Mouse (Mus musculus) forebrain, embryonic 13.5 days (tissue): Measurements from ENCODE around the gene Aff3. TPM values are rescaled to one million over a fixed set of nuclear protein-coding genes. Genes with fewer than 3 reads are reported as not detected.

Source experiments
- ATAC-seq: fragments of 200-750 bp; cut with Nextera tagmentation; 2 replicates; pipeline ENCODE4 v1.8.0; 2017
- H3K27ac ChIP-seq: fragments of 300-500 bp; sonication (generic); 2 replicates; pipeline ENCODE4 v1.5.1; 2015; ENCODE audit warnings: inconsistent platforms, mild to moderate bottlenecking, moderate library complexity
- H3K27me3 ChIP-seq: fragments of 300-500 bp; sonication (generic); 2 replicates; pipeline ENCODE4 v1.6.1; 2015; ENCODE audit warnings: mild to moderate bottlenecking, inconsistent platforms
- H3K36me3 ChIP-seq: fragments of 300-500 bp; sonication (generic); 2 replicates; pipeline ENCODE4 v1.6.1; 2015; ENCODE audit warnings: mild to moderate bottlenecking, inconsistent platforms; ENCODE audit not compliant: poor library complexity, severe bottlenecking
- H3K4me1 ChIP-seq: fragments of 300-500 bp; sonication (generic); 2 replicates; pipeline ENCODE4 v1.6.1; 2015; ENCODE audit warnings: inconsistent platforms
- H3K4me2 ChIP-seq: fragments of 300-500 bp; sonication (generic); 2 replicates; pipeline ENCODE4 v1.6.1; 2015; ENCODE audit warnings: inconsistent platforms, mild to moderate bottlenecking, moderate library complexity
- H3K4me3 ChIP-seq: fragments of 300-500 bp; sonication (generic); 2 replicates; pipeline ENCODE4 v1.5.1; 2015; ENCODE audit warnings: mild to moderate bottlenecking, inconsistent platforms
- H3K9ac ChIP-seq: fragments of 300-500 bp; sonication (generic); 2 replicates; pipeline ENCODE4 v1.6.1; 2015; ENCODE audit warnings: mild to moderate bottlenecking, inconsistent platforms
- H3K9me3 ChIP-seq: fragments of 300-500 bp; sonication (generic); replicated peaks from 2 replicates; pipeline ENCODE4 v1.6.1; 2016; ENCODE audit warnings: inconsistent platforms
- WGBS: fragments of 180-500 bp; shearing (Covaris S2); methylation state at CpG from one replicate; pipeline ENCODE4 v1.1.7; 2015; 5-methylcytosine and 5-hydroxymethylcytosine counted together
- polyA plus RNA-seq: library from polyadenylated mRNA; unstranded; fragments of >200 nt; fragmentation: Nextera tagmentation; extraction: Ambion mirVana; gene quantifications from 2 replicates; pipeline ENCODE4 v1.2.1, GENCODE M21; 2015

Aff3 gene
- polyA plus RNA-seq, 1 experiment from 2014 or later: 10.6 TPM

DNA sequence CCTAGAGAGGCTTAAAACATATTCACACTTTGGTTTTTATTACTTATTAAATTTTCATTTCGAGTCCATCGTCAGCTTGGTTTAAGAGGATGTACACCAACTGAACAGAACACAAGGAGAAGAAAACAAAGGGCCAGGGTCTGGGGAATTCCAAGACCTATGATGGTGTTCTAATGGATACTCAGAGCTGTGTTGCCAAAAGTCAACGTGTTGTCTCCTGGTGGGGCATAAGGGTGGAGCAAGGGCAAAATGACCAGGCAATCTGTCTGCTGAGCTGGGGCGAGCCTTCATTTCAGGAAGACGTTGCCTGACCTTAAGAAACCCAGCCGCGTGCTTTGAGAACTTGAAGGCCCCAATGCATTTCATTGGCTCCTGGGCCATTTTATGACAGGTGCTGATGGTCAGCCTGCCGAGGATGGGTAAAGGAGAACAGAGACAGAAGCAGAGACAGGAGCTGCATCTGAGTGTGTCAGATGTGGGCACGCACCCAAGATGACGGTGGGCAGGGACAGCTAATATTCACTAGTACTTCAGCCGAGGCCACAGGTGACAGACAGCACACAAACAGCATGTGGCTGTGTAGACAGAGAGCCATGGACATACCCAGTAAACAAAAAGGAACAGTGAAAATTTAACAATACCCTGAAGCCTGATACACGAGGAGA, 371.0 kb downstream of the Aff3 start:
- Histone ChIP-seq H3K27ac (no peak overlapping the region), H3K9me3 (no peaks in the 10 kb centered on the region), H3K36me3 (no peaks in the 10 kb centered on the region), H3K4me1 (peaks cover 18% of the 10 kb centered on the region), H3K9ac (no peak overlapping the region), H3K27me3 (no peaks in the 10 kb centered on the region), H3K4me3 (no peak overlapping the region), H3K4me2 (no peak overlapping the region)
- ATAC-seq: no peak
- 92% methylated on average over 12 of the region's 12 CpGs for WGBS

DNA sequence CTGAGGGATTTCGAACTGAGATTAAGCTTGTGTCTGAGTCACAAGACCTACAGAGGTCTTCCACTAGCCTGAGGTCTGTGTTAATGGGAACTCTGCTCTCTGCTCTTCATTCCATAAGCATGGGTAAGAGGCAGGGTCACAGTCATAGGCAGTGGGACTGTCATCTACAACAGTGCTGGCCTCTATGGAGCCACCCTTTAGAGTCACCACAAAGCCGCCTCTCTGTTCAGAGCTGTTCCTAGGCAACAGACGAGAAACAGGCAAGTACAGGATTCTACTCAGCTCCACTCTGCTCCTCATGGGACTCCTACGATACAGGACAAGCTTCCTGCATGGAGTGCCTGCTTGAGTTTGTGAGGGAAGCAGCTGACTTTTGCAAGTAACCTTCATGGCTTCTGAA, 371.9 kb downstream of the Aff3 start:
- H3K4me2 ChIP-seq: no peak overlapping the region

DNA sequence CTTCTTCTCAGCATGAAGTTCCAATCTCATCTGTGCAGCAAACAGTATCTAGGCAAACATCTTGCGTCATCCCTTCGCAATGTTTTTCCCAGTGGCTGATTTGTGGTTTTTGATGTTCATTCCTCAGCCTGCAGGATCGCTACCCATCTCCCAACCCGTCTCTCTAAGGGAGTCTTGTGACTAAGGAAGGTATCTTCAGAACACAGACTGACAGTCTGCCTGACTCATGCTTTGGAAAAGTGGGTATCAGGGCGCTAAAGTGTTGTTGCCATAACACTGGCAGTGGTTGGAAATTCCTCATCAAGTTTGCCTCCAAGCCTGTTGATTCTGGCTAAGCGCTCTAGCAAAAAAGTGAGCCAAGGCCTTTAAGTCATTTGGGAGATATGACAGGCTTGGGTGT, 372.8 kb downstream of the Aff3 start:
- WGBS: 90% methylated on average over 6 of the region's 6 CpGs
- Histone ChIP-seq H3K4me2 (no peak overlapping the region), H3K36me3 (no peaks in the 10 kb centered on the region), H3K9ac (no peak overlapping the region), H3K27ac (no peak overlapping the region), H3K4me1 (peaks cover 10% of the 10 kb centered on the region; the same call in 1 of the 2 replicates), H3K27me3 (no peaks in the 10 kb centered on the region), H3K4me3 (no peak overlapping the region), H3K9me3 (no peaks in the 10 kb centered on the region)
- no peak for ATAC-seq

More for the DNA sequence above, 371.9 kb downstream of the Aff3 start:
- Histone ChIP-seq H3K9ac (no peak overlapping the region), H3K36me3 (no peaks in the 10 kb centered on the region), H3K4me1 (peaks cover 10% of the 10 kb centered on the region; the same call in 1 of the 2 replicates), H3K27me3 (no peaks in the 10 kb centered on the region), H3K27ac (no peak overlapping the region), H3K9me3 (no peaks in the 10 kb centered on the region), H3K4me3 (no peak overlapping the region)
- WGBS: 51% methylated on average over 4 of the region's 4 CpGs
- 0 out of 2 replicates have a peak, but pooled peaks have one; percentile 36 for ATAC-seq

DNA sequence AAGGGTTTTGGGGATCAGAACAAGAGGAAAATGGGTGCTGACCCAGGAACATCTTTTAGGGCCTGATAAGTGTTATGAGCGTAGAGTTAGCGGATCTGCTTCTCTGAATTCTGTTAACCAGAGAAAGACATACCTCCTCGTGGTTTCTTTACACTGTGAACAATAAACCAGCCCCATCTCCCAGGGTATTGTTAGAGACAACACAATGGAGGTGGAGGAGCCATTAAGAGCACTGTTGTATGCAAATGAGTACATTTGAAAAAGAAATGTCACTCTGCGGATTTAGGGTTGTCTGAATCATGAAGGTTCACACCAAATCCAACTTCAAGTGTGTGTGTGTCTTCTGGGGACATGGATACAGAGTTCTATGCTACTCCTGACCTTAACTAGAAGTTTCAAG, 373.3 kb downstream of the Aff3 start:
- 71% methylated on average over 4 of the region's 4 CpGs for WGBS
- Histone ChIP-seq H3K9ac (no peak overlapping the region), H3K27me3 (no peaks in the 10 kb centered on the region), H3K4me2 (no peak overlapping the region), H3K27ac (no peak overlapping the region), H3K9me3 (no peaks in the 10 kb centered on the region), H3K4me3 (no peak overlapping the region), H3K4me1 (peaks cover 10% of the 10 kb centered on the region; the same call in 1 of the 2 replicates), H3K36me3 (no peaks in the 10 kb centered on the region)
- no peak for ATAC-seq

DNA sequence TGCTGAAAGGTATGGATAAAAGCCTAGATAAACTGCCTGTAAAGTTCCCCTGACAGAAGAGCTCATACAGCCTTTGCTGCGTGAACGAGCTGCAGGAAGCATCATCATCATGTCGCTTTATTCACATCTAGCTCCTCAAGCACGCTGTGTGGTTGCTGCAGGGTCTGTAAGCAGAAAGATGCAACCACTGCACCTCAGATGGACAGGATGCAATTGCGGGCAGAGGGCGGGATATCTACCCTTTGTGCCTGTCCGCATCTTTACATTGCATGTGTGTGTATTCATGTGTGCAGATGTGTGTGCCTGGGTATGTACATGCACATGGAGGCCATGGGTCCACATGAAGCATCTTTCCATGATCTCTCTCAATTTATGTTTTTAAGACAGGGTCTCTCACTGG, 373.9 kb downstream of the Aff3 start:
- 90% methylated on average over 7 of the region's 7 CpGs for WGBS
- H3K4me1 ChIP-seq: peaks cover 10% of the 10 kb centered on the region; the same call in 1 of the 2 replicates
- no peak overlapping the region for H3K9ac ChIP-seq
- H3K4me3 ChIP-seq: no peak overlapping the region
- H3K9me3 ChIP-seq: no peaks in the 10 kb centered on the region
- H3K27me3 ChIP-seq: no peaks in the 10 kb centered on the region
- no peak overlapping the region for H3K27ac ChIP-seq
- no peak overlapping the region for H3K4me2 ChIP-seq
- no peaks in the 10 kb centered on the region for H3K36me3 ChIP-seq
- ATAC-seq: no peak

DNA sequence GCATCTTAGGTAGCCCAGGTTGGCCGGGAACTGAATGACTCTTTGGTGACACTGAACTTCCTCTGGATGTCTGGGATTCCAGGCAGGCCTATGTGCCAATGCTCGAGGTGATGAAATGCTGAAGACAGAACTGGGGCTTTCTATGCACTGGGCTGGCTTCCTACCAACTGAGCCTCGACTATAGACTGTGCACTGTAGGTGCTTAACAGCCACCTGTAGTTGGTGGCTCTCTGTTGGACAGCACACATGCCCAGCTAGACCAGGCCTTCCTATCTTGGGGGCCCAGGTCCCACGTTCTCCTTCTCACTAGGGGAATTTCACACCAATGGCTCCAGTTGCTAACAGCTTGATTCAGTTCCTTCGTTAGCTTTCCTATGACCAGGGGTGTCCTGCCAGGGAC, 374.9 kb downstream of the Aff3 start:
- H3K27me3 ChIP-seq: no peaks in the 10 kb centered on the region
- peaks cover 10% of the 10 kb centered on the region; the same call in 1 of the 2 replicates for H3K4me1 ChIP-seq
- ATAC-seq: no peak
- no peaks in the 10 kb centered on the region for H3K9me3 ChIP-seq
- H3K27ac ChIP-seq: no peak overlapping the region
- H3K4me3 ChIP-seq: no peak overlapping the region
- H3K4me2 ChIP-seq: no peak overlapping the region
- no peak overlapping the region for H3K9ac ChIP-seq
- H3K36me3 ChIP-seq: no peaks in the 10 kb centered on the region
- 85% methylated on average over 5 of the region's 5 CpGs for WGBS

DNA sequence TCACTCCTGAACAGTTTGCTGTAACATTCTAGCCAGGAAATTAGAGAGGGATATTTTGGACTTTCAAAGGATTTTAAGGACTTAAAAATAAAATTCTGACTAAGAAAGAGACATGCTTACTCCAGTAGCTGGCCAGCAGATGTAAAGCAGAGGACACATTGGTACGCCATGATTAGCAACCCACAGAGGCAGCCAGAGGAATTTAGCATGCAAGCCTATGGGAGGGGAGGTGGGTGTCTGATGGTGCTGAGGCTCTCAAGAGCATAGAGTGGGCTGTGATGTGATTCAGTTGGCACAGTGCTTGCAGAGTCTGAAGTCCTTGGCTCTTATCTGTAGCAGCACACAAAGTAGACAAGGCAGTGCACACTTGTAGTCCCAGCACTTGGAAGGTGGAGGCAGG, 376.0 kb downstream of the Aff3 start:
- WGBS: 88% methylated on average over 1 of the region's 1 CpGs
- H3K4me1 ChIP-seq: peaks cover 10% of the 10 kb centered on the region; the same call in 1 of the 2 replicates
- H3K36me3 ChIP-seq: no peaks in the 10 kb centered on the region
- ATAC-seq: no peak
- H3K4me2 ChIP-seq: no peak overlapping the region
- H3K9ac ChIP-seq: no peak overlapping the region
- H3K27me3 ChIP-seq: no peaks in the 10 kb centered on the region
- no peak overlapping the region for H3K27ac ChIP-seq
- no peak overlapping the region for H3K4me3 ChIP-seq
- H3K9me3 ChIP-seq: no peaks in the 10 kb centered on the region

DNA sequence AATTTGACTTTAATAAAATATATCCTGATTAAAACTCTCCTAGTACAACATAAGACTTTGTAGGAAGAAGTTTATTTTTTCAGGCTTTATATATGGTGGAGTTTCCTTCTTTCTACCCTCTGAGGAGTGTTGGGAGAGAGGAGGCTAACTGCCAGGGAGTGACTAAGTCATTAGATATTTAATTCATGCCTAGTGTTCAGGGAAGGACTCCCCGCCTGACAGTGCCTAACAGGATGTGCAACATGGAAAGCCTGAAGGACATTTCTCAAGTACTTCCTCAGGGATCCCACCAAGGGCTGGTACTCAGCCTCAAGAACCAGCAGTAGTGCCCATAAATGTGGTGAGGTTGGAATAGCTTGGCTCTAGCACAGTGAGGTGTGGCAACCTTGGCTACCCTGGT, 378.2 kb downstream of the Aff3 start:
- 96% methylated on average over 1 of the region's 1 CpGs for WGBS
- Histone ChIP-seq H3K9ac (no peak overlapping the region), H3K9me3 (no peaks in the 10 kb centered on the region), H3K27ac (no peak overlapping the region), H3K4me3 (no peak overlapping the region), H3K36me3 (no peaks in the 10 kb centered on the region), H3K4me2 (no peak overlapping the region), H3K27me3 (no peaks in the 10 kb centered on the region), H3K4me1 (no peaks in the 10 kb centered on the region)
- no peak for ATAC-seq

DNA sequence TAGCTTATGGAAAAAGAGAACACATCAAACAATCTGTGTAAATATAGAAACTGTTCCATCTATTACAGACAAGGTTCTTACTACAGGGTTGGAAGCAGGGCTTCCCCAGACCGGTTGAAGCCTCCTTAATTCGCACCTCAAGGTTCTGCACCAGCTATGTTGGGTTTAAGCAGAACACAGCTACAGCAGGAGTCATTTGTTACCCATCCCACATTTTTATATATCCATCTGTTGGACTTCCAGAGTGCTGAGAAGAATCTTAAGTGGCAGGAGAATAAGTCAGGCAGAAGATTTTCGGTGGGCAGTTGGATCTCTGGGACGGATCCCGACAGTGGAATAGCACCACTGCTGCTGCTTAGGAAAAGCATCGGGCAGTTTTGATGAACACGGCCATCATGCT, 384.2 kb downstream of the Aff3 start:
- H3K4me3 ChIP-seq: no peak overlapping the region

DNA sequence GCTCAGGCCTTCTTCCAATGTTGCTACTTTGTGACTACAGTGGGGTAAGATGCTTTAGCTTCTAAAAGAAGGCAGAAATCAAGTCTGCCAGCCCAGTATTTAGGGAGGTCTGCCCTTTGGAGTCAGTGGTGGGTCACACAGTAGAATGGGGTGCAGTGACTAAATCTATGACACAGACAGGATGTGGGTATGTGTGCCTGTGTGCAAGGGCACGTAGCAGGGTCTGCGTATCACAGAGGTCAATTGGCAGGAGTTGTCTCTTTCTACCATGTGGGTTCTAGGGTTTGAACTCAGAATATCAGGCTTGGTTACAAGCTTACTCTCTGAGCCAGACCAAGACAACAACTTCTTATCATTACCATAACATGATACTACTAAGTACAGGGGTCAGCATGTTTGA, 393.4 kb downstream of the Aff3 start:
- Histone ChIP-seq H3K4me1 (peaks cover 13% of the 10 kb centered on the region), H3K9me3 (no peaks in the 10 kb centered on the region), H3K27me3 (no peaks in the 10 kb centered on the region), H3K9ac (no peak overlapping the region), H3K4me2 (no peak overlapping the region), H3K36me3 (peaks cover 3% of the 10 kb centered on the region; the same call in 1 of the 2 replicates), H3K4me3 (no peak overlapping the region), H3K27ac (no peak overlapping the region)
- ATAC-seq: no peak
- 94% methylated on average over 2 of the region's 2 CpGs for WGBS

More for the DNA sequence above, 384.2 kb downstream of the Aff3 start:
- no peaks in the 10 kb centered on the region for H3K9me3 ChIP-seq
- no peak overlapping the region for H3K27ac ChIP-seq
- 92% methylated on average over 7 of the region's 7 CpGs for WGBS
- no peak for ATAC-seq
- H3K4me2 ChIP-seq: no peak overlapping the region
- H3K4me1 ChIP-seq: no peaks in the 10 kb centered on the region
- H3K36me3 ChIP-seq: no peaks in the 10 kb centered on the region
- H3K9ac ChIP-seq: no peak overlapping the region
- no peaks in the 10 kb centered on the region for H3K27me3 ChIP-seq

DNA sequence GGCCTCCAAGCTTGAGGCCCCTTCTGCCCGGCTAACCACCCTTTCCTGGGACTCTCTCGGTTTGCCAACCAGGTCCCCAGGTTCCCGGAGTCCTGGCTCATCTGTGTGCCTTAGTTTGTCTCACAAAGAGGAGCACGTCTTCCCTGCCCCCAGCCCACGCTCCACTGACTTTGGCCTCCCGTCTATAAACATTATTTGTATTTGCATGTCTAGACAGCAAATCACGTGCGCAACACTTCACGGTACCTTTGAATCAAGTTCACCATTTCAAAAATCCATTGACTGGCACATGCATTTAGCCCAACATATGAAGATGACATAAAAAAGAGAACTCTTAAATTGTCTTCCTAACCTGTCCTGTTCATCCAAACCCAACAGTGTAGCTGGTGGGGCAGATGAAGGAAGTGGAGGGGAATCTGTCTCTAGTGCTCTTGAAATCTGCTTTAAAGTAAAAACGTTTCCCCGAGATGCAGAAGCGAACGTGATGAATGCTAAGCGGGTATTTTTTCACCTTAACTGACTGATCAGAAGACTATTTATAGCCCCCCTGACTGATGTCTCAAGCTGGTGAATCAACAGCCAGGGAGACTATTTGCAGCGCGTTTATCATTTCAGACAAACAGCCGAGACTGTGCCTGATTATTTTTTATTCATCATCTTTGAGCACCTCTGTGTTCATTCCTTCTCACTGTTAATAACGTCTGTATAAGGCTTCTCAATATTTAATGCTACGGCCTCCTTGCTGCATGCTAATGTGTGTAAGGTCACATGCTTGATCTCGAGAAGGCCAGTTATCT, 396.3 kb downstream of the Aff3 start:
- no peaks in the 10 kb centered on the region for H3K27me3 ChIP-seq
- peaks cover 19% of the 10 kb centered on the region for H3K36me3 ChIP-seq
- H3K4me1 ChIP-seq: peaks cover 13% of the 10 kb centered on the region
- no peaks in the 10 kb centered on the region for H3K9me3 ChIP-seq
- no peak overlapping the region for H3K9ac ChIP-seq
- peak overlapping the region; percentile 57 for H3K27ac ChIP-seq
- no peak overlapping the region for H3K4me3 ChIP-seq
- 47% methylated on average over 20 of the region's 20 CpGs for WGBS
- no peak for ATAC-seq
- no peak overlapping the region for H3K4me2 ChIP-seq

DNA sequence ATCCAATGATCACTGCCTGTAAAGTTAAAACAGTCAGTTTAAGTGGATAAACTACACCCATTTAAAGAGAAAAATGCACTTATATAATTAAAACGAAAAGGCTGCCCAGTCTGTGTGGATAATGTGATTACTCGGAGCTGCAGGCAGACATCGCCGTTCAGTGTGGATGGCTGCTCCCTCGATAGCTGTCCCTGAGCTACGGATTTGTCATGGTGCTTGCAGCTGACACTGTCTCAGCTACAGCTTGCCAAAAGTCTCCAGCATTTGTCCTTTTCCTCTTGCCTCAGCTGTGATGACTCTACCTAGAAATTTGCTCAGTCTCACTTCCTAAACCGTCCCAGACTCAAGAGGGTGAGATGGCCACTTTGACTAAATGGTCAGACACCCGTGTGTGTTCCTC, 401.5 kb downstream of the Aff3 start:
- ATAC-seq: no peak
- H3K36me3 ChIP-seq: peaks cover 19% of the 10 kb centered on the region
- H3K4me1 ChIP-seq: peaks cover 9% of the 10 kb centered on the region
- H3K4me3 ChIP-seq: no peak overlapping the region
- H3K4me2 ChIP-seq: no peak overlapping the region
- H3K27ac ChIP-seq: no peak overlapping the region
- 41% methylated on average over 8 of the region's 8 CpGs for WGBS
- no peak overlapping the region for H3K9ac ChIP-seq
- no peaks in the 10 kb centered on the region for H3K27me3 ChIP-seq
- no peaks in the 10 kb centered on the region for H3K9me3 ChIP-seq
